In the genomic region with DNA sequence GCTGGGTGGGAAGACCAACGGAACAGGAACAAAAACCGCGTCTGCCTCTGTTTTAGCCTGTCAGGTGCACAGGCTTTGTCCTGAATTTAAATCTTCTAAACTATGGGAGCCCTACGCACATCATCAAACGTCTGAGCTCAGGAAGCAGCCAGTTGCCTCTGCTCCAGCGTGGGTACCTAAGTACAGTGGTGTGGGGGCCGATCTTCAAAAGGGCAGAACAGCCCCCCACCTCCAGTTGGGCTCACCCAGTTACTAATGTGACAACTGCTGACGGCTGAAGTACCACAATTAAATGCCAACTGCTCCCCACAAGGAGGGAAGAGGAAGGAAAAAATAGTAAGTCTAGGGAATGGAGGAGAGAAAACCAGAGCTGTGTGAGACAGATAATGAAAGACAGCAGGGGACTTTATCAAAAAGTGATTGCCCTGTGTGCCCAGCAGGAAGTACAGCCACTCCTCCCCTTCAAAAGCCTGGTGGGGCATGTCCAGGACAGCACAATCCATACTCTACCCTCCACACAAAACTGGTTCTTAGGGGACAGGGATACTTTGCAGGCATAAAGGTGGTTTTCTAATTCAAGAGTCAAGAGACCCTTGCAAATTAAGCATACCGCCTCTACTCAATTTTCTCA, we compare ENCODE assay signal across 10 mouse cellular contexts. TPM values are rescaled to one million over a fixed set of nuclear protein-coding genes. Genes with fewer than 3 reads are reported as not detected.
A peak's percentile ranks its signal among the peaks of the same experiment; 100 is the strongest.
DNase-seq lines count a peak whose midpoint lies in the region; ATAC-seq and TF ChIP-seq lines count a peak whose summit lies in the region.
"Had no signal": no experiment of that assay in that cellular context is flagged by ENCODE, and none has a peak within 500 bp of the region (broad histone marks: within the 10 kb centered on the region; RNA-seq: fewer than 3 reads in every experiment).

No protein-coding gene starts in this region.

- no peak overlapping the region for H3K4me3 ChIP-seq in cerebellum, adult 2 months (replicated peaks; ENCODE audit: insufficient read depth, low read depth, low read length)
- no peak overlapping the region for H3K4me3 ChIP-seq in kidney, embryonic 16.5 days (ENCODE audit: low read length)
- H3K4me3 ChIP-seq: embryonic facial prominence, embryonic 12.5 days had no signal

- H3K9ac ChIP-seq in kidney, embryonic 16.5 days (replicated peaks; ENCODE audit: low read length) = no peak overlapping the region
- H3K9ac ChIP-seq: embryonic facial prominence, embryonic 12.5 days had no signal

- no peak overlapping the region for H3K4me2 ChIP-seq in kidney, embryonic 16.5 days (replicated peaks; ENCODE audit: low read depth, low read length)
- H3K4me2 ChIP-seq: embryonic facial prominence, embryonic 12.5 days had no signal

- no peaks in the 10 kb centered on the region for H3K9me3 ChIP-seq in kidney, embryonic 16.5 days (ENCODE audit: low read length)
- H3K9me3 ChIP-seq: embryonic facial prominence, embryonic 12.5 days had no signal

- 17% methylated on average over 9 of the region's 9 CpGs for WGBS in cerebellum, adult 2 months
- WGBS in kidney, embryonic 16.5 days = 75% methylated on average over 9 of the region's 9 CpGs

- ATAC-seq in frontal cortex, adult (ENCODE audit: low TSS enrichment) = peak; percentile 36; the same call in 1 of the 2 replicates
- ATAC-seq in megakaryocyte-erythroid progenitor cell, adult 5-6 weeks (replicated peaks; ENCODE audit: low FRiP score, low TSS enrichment, poor library complexity, severe bottlenecking) = peak; percentile 77
- ATAC-seq in kidney, embryonic 16.5 days (ENCODE audit: low FRiP score, low TSS enrichment) = no peak

- no peak for TF ChIP-seq CTCF in cerebellum, adult 2 months (IDR thresholded peaks at IDR 0.05; ENCODE audit: borderline replicate concordance, insufficient read depth, low read depth, low read length)

- H3K36me3 ChIP-seq in kidney, embryonic 16.5 days (ENCODE audit: insufficient read depth, low read length) = peaks cover 16% of the 10 kb centered on the region; the same call in 1 of the 2 replicates

- no peak for TF ChIP-seq POLR2A in cerebellum, adult 2 months (IDR thresholded peaks at IDR 0.05; ENCODE audit: borderline replicate concordance, insufficient read depth, low read length)

- H3K4me1 ChIP-seq in cerebellum, adult 2 months (ENCODE audit: control insufficient read depth, insufficient read depth, low read length) = peaks cover 48% of the 10 kb centered on the region
- peaks cover 14% of the 10 kb centered on the region for H3K4me1 ChIP-seq in kidney, embryonic 16.5 days (ENCODE audit: insufficient read depth, low read length)

- H3K27me3 ChIP-seq in cerebellum, adult 2 months (ENCODE audit: control insufficient read depth, insufficient read depth, low read length) = no peaks in the 10 kb centered on the region
- H3K27me3 ChIP-seq in kidney, embryonic 16.5 days (ENCODE audit: insufficient read depth, low read length) = no peaks in the 10 kb centered on the region
- H3K27me3 ChIP-seq: embryonic facial prominence, embryonic 12.5 days had no signal

- H3K27ac ChIP-seq in cerebellum, adult 2 months (ENCODE audit: insufficient read depth, low read length) = peak overlapping the region; percentile 96
- no peak overlapping the region for H3K27ac ChIP-seq in kidney, embryonic 16.5 days (ENCODE audit: low read length)
- H3K27ac ChIP-seq: embryonic facial prominence, embryonic 12.5 days had no signal

- peak; percentile 58 to 64 for DNase-seq in cerebellum, adult 2 months
- no peak for DNase-seq in cerebellum, adult 9-10 months
- DNase-seq in layer of hippocampus, adult 9-11 months = peak; percentile 45
- no peak for DNase-seq in layer of hippocampus, adult 11-12 months (ENCODE audit: low spot score)
- no peak for DNase-seq in kidney, adult 9 months
- DNase-seq: lung, postnatal 4 days had no signal

RNA-seq across cellular contexts. Expression of a gene that starts 34.0 kb away (rescaled TPM):
- 132 and 149 TPM in 2 replicates for polyA plus RNA-seq in cerebellum, adult 2 months (2012; rRNA removed)
- 70.1 and 74.4 TPM in 2 replicates for total RNA-seq in megakaryocyte-erythroid progenitor cell, adult 5-6 weeks (2014; fragmentation: Nextera tagmentation)
- total RNA-seq in megakaryocyte-erythroid progenitor cell, adult 5-6 weeks (2017) = 40.7 and 73.1 TPM in 2 replicates
- 86.5 and 87.0 TPM in 2 replicates for polyA plus RNA-seq in kidney, embryonic 16.5 days (2015; fragmentation: Nextera tagmentation; extraction: Ambion mirVana)

RNA-seq across cellular contexts. Expression of a gene that starts 46.3 kb away (rescaled TPM):
- polyA plus RNA-seq in cerebellum, adult 2 months (2012; rRNA removed) = 115 and 123 TPM in 2 replicates
- total RNA-seq in megakaryocyte-erythroid progenitor cell, adult 5-6 weeks (2014; fragmentation: Nextera tagmentation) = 20.5 and 32.1 TPM in 2 replicates
- 14.2 and 19.6 TPM in 2 replicates for total RNA-seq in megakaryocyte-erythroid progenitor cell, adult 5-6 weeks (2017)
- 51.0 and 56.1 TPM in 2 replicates for polyA plus RNA-seq in kidney, embryonic 16.5 days (2015; fragmentation: Nextera tagmentation; extraction: Ambion mirVana)

Comparison
In these comparisons a context has a peak if more than half of its experiments do, and no peak if none do; other contexts are left out.
1. DNase-seq: peak in cerebellum, adult 2 months (2 of 2) and layer of hippocampus, adult 9-11 months (single experiment); none in cerebellum, adult 9-10 months (single experiment), layer of hippocampus, adult 11-12 months (single experiment) and kidney, adult 9 months (single experiment).